In the genomic region with DNA sequence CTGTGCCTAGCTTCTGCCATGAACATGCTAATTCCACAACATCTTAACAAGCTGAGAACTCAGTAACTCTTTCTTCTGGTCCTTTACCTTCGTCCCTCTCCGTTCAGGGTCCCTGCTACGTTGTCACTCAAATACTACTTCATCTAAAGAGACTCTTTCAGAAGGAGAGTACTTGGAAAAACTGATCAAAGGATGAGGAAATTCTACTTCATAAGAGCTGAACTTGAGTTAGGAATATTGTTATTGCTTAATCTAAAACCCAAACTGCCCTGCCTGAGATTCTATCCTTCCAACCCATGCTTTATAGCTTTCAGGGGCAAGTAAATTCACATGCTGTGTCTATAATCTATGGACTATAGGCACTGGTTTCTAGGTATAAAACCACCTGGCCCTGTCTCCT, we compare ENCODE assay signal across 18 mouse cellular contexts.
"Had no signal": no experiment of that assay in that cellular context is flagged by ENCODE, and none has a peak within 500 bp of the region (broad histone marks: within the 10 kb centered on the region; RNA-seq: fewer than 3 reads in every experiment).

No protein-coding gene starts in this region.

- H3K9ac ChIP-seq: liver, embryonic 13.5 days; liver, embryonic 15.5 days; liver, postnatal 0 days; lung, embryonic 14.5 days; midbrain, embryonic 12.5 days; neural tube, embryonic 12.5 days had no signal

- ATAC-seq: liver, postnatal 0 days; midbrain, embryonic 16.5 days had no signal

- H3K36me3 ChIP-seq: midbrain, embryonic 10.5 days; midbrain, embryonic 12.5 days; neural tube, embryonic 12.5 days had no signal

- H3K9me3 ChIP-seq: liver, embryonic 13.5 days; liver, embryonic 15.5 days; midbrain, embryonic 10.5 days; midbrain, embryonic 12.5 days; neural tube, embryonic 12.5 days had no signal

- H3K4me2 ChIP-seq: liver, embryonic 11.5 days; liver, embryonic 13.5 days; liver, embryonic 15.5 days; lung, embryonic 14.5 days; midbrain, embryonic 12.5 days; neural tube, embryonic 12.5 days had no signal

- H3K4me3 ChIP-seq: liver, embryonic 13.5 days; liver, embryonic 15.5 days; midbrain, embryonic 10.5 days; midbrain, embryonic 12.5 days; neural tube, embryonic 12.5 days had no signal

- H3K27me3 ChIP-seq: liver, embryonic 13.5 days; liver, embryonic 15.5 days; neural tube, embryonic 12.5 days had no signal

- H3K27ac ChIP-seq: liver, embryonic 13.5 days; liver, embryonic 15.5 days; midbrain, embryonic 10.5 days; midbrain, embryonic 12.5 days; neural tube, embryonic 12.5 days had no signal

- DNase-seq: liver, embryonic 13.5 days; liver, postnatal 0 days; midbrain, embryonic 14.5 days; retina, postnatal 1 day; right cerebral cortex, adult 18-20 months; right cerebral cortex, postnatal 25 days; right cerebral cortex, postnatal 4 days; spleen, adult 18-20 months; thymus, adult 18-20 months; thymus, postnatal 14 days; thymus, postnatal 36 days had no signal
